Mouse (Mus musculus): ENCODE results near the gene Crkl.

The Crkl gene

DNA sequence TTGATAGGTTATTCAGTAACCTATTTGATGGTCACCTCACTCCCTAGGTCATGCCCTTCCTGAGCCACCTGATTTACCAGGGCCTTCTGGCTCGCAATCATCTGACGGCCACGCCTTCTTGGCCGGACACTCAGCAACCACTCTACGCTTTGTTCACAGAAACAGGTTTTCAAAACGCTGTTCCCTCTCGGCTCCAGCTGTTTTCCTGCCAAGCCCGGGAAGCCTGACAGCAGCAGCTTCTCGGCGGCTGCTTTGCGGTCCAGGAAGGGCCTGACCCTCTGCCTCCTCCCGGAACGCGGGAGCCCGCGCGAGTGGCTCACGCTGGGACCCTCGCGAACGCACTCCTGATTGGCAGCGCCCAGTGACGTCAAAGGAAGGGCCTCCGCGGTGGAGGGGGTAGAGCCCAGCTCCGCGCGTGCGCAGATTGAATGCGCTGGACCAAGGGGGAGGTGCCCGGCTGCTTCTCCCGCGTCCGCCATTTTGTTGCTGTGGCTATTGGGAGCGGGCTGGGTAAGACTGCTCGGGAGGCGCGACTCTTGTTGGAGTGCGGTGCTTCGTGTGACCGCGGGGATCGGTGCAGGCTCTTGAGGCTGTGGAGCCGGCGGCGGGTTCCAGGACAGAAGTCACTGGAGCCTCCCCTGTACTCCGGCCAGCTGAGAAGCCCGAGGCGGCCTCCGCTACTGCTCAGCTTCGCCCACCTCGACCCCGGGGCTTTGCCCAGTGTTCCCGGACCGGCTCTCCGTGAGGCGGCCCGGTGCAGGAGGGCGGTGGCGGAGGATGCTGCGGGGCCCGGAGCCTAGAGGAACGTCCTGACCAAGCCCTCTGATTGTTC lies at the start of gene Crkl:
Gene Crkl (plus strand): TSS at position 447 of the 832 bp plus-strand sequence.
- peak; percentile 99 for DNase-seq (ENCODE audit: low spot score)

DNA sequence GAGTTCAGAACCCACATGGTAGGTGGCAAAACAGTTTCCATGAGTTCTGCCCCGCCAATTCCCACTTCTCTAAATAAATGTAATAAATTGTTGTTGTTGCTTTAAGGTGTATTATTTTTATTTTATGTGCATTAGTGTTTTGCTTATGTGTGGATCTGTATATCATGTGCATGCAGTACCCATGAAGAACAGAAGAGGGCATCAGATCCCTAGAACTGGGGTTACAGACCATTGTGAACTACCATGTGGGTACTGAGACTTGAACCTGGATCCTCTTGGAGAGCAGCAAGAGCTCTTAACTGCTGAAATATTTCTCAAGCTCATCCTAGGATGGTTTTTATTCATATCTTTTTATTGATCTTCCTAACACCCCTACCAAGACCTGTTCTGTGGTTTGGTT lies 48.9 kb upstream of the Crkl start:
- DNase-seq (ENCODE audit: low spot score) = peak; percentile 65

DNA sequence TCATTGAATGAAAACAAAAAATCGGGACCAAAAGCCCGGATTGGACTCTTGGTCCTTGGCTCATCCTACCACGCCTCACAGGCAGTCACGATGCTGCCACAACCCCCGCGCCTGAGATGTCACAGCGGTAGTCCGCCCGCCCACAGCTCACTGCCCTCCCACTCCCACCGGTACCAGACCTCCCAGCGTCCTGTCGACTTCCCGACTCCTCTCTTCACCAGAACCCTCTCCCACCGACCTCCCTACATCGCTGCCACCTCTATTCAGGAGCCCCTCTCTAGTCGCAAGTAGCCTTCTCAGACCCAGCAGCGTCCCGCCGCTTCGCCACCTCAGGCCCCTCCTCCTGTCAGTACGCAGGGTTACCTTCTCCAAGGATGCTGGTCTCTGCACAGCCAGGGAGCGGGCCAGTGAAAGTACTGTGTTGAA lies 46.5 kb upstream of the Crkl start:
- DNase-seq (ENCODE audit: low spot score) = peak; percentile 68

DNA sequence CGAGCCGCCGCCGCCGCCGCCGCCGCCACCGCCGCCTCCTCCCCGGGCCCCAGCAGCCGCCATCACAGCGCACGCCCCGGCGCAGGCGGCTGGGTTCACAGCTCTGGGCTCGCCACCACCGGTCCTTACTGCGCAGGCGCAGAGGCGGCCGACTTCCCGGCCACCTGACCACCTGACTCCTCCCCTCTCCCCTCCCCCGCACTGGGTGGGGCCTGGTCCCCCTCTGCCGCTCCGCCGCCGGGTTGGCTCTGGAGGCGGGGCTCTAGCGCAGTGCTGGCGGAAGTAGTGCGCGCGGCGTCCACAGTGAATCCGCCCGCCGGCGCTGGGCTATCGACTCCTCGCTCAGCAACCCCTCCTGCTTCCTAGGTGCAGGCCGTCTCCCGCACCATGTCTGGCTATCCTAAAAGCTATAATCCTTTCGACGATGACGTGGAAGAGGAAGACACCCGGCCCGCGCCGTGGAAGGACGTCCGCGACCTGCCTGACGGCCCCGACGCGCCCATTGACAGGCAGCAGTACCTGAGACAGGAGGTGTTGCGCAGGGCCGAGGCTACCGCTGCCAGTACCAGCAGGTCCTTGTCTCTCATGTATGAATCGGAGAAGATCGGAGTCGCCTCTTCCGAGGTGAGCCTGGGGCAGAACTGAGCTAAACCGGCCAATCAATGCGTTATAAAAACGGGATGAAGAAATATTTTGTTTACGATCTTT lies 45.9 kb upstream of the Crkl start, which contains the start of the genes Snap29 and Pi4ka:
Gene Snap29 (plus strand): TSS at position 251 of the 708 bp plus-strand sequence.
Gene Pi4ka (minus strand): TSS at position 579 of the 708 bp plus-strand sequence.
- peak; percentile 98 for DNase-seq (ENCODE audit: low spot score)

GRCm38 (mm10) chr16:17406512-17407231 lies 45.1 kb upstream of the Crkl start:
- DNase-seq (ENCODE audit: low spot score) = no peak

GRCm38 (mm10) chr16:17409046-17409445 lies 42.7 kb upstream of the Crkl start:
- no peak for DNase-seq (ENCODE audit: low spot score)

GRCm38 (mm10) chr16:17410209-17410608 lies 41.6 kb upstream of the Crkl start:
- peak; percentile 10 for DNase-seq (ENCODE audit: low spot score)

GRCm38 (mm10) chr16:17423021-17423420 lies 28.8 kb upstream of the Crkl start:
- DNase-seq (ENCODE audit: low spot score) = no peak

GRCm38 (mm10) chr16:17432576-17432975 lies 19.2 kb upstream of the Crkl start:
- peak; percentile 32 for DNase-seq (ENCODE audit: low spot score)

GRCm38 (mm10) chr16:17452373-17452715 lies 557 bp downstream of the Crkl start:
- DNase-seq (ENCODE audit: low spot score) = peak; percentile 45

- no peak for DNase-seq (ENCODE audit: low spot score)
Measured at GRCm38 (mm10) chr16:17456901-17457300, 5.1 kb downstream of the Crkl start.

DNA sequence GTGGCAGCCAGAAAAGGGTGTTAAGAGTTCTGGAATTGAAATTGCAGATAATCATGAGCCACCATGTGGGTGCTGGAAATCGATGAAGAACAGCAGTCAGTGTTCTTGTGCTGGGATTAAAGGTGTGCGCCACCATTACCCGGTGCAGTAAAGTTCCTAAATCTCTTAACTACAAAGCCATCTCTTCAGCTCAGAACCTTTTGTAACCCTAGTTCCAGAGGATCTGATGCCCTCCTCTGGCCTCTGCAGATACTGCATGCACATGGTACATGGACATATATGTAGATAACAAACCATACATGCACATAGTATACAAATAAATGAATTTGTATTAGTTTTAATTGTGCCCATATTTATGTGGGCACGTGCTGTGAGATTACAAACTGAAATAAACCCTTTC lies 8.5 kb downstream of the Crkl start:
- peak; percentile 14 for DNase-seq (ENCODE audit: low spot score)

- DNase-seq (ENCODE audit: low spot score) = no peak
Measured at GRCm38 (mm10) chr16:17461596-17461995, 9.8 kb downstream of the Crkl start.

DNA sequence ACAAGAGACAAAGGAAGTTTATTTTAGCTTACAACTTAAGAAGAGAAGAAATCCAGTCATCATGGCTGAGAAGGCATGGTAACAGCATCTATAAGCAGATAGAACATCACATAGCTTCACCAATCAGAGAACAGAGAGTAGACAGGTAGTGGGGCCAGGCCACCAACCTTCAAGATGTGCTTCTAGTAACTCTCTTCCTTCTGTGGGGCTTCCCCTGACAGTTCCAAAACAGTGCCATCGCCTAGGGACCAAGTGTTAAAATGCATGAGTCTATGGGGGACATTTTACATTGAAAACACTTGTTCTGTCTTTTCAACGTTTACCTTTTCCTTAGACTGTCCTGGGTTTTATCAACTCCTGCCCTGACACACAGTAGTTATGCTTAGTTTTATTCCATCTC lies 11.4 kb downstream of the Crkl start:
- DNase-seq (ENCODE audit: low spot score) = no peak

GRCm38 (mm10) chr16:17466875-17467663 lies 15.3 kb downstream of the Crkl start:
- no peak for DNase-seq (ENCODE audit: low spot score)

- DNase-seq (ENCODE audit: low spot score) = no peak
Measured at GRCm38 (mm10) chr16:17472498-17472897, 20.7 kb downstream of the Crkl start.

GRCm38 (mm10) chr16:17474091-17474490 lies 22.3 kb downstream of the Crkl start:
- DNase-seq (ENCODE audit: low spot score) = peak; percentile 48

DNA sequence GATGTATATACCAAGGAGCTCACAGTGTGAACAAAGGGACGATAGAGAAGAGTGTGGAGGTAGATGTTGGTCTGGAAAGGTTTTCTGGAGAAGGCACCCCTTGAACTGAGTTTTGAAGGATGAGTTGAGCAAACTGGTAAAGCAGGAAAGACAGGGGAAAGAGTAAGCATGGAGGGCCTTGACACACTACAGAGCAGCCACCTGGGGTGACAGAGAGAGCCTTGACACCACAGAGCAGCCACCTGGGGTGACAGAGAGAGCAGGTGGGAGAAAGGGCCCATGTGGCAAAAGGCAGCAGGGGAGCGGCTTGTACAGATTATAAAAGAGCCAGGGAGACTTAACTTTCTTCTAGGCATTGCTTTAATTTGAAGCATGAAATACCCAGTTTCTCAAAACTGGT lies 23.0 kb downstream of the Crkl start:
- no peak for DNase-seq (ENCODE audit: low spot score)

GRCm38 (mm10) chr16:17475326-17475725 lies 23.5 kb downstream of the Crkl start:
- no peak for DNase-seq (ENCODE audit: low spot score)

DNA sequence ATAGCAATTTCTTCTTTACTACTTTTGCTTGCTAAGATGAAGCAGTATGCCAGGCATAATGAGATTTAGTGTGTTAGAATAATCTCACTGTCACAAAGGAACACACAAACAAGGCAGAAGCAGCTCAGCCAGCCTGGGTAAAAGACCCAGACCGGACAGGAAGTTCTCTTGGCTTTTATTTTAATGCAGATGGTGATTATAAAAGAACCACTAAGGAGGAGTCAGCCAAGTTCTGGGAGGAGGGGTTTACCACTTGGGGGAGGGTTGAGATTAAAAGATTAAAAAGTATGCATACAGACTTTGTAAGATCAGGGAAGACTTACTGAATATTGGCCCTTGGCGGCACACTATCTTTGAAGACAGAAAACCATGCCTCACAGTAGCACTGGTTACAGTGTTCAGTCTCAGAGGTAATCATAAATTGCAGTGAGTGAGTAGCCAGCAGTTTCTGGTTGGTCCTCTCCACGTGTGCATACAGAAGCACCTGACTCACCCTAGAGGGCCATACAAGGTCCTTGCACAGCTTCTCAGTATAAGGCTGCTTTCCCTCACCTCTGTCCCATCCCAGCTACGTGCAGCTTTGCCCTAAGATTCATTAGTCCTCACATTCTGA lies 26.6 kb downstream of the Crkl start:
- DNase-seq (ENCODE audit: low spot score) = no peak

DNA sequence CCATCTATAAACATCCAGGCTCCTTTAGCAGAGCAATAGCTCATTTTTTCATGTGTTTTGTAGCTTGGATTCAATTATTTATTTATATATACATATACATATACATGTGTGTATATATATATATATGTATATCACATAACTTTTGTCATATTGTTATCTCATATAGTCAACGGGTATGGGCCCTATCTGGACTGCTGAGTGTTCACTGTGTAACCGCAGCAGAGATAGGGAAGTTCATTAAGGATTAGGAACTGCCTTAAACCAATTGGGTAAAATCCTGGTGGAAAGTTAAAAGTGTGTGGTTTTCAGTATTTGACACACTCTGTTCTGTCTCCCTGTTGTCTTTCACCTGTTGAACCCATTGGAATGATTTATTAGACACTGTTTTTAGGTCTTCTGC lies 29.7 kb downstream of the Crkl start:
- no peak for DNase-seq (ENCODE audit: low spot score)
